Mouse (Mus musculus): Measurements from ENCODE around the gene Elmo1. TPM values are rescaled to one million over a fixed set of nuclear protein-coding genes. Genes with fewer than 3 reads are reported as not detected.

Gene Elmo1
- total RNA-seq, 2 experiments from 2014 or later, result 42.0 to 103 TPM

- ATAC-seq (replicated peaks; ENCODE audit: poor library complexity), result no peak
Observed at GRCm38 (mm10) chr13:20250069-20250668, 159.8 kb downstream of the Elmo1 start.

GRCm38 (mm10) chr13:20254911-20255310 lies 164.5 kb downstream of the Elmo1 start:
- no peak for ATAC-seq (replicated peaks; ENCODE audit: poor library complexity)

DNA sequence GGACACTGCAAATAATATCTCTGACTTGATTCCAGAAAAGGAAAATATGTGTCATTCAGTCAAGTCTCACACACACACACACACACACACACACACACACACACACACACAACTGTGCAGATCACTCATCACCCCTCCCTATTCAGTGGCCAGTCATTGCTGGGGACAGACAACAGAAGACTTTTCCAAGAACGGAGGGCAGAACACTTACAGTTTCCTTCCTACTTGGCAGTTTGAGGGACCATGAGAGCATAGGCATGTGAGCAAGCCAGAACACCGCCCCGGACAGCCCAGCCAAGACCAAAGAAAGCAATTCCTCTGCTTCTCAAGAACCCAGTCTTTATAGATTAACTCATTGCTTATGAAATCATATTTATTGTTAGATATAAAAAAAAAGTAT lies 165.0 kb downstream of the Elmo1 start:
- no peak for ATAC-seq (replicated peaks; ENCODE audit: poor library complexity)

DNA sequence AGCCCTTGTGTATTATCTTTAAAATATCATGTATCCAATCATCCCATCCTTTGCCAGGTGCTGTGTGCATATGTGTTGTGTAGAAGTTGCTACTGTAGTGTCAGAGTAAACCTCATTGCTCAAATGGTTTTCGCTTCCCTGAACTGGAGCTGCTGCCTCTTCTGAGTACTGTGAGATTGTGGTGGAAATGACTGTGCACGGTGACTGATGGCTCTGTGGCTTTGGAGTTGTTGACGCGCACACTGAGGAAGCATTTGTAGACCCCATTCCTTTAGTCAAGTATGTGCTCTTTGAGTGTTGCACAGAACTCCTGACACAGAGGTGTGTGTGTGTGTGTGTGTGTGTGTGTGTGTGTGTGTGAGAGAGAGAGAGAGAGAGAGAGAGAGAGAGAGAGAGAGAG lies 166.2 kb downstream of the Elmo1 start:
- 0 out of 2 replicates have a peak, but pooled peaks have one; percentile 26 for ATAC-seq (replicated peaks; ENCODE audit: poor library complexity)

- no peak for ATAC-seq (replicated peaks; ENCODE audit: poor library complexity)
Observed at GRCm38 (mm10) chr13:20257562-20258525, 167.4 kb downstream of the Elmo1 start.

DNA sequence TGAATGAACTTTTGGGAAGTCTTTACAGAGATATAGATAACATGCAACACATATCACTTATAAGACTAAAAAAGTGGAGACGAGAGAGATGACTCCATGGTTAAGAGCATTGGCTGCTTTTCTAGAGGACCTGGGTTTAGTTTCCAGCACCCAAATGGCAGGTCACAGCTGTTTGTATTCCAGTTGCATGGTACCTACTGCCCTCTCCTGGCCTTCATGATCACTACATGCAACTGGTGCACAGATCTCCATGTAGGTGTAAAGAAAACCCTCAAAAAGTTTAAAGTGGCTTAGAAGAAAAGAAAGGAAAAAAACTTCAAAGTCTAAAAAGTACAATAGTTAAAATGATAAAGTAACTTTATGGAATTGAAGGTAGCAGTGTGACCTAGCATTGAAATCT lies 172.8 kb downstream of the Elmo1 start:
- no peak for ATAC-seq (replicated peaks; ENCODE audit: poor library complexity)

DNA sequence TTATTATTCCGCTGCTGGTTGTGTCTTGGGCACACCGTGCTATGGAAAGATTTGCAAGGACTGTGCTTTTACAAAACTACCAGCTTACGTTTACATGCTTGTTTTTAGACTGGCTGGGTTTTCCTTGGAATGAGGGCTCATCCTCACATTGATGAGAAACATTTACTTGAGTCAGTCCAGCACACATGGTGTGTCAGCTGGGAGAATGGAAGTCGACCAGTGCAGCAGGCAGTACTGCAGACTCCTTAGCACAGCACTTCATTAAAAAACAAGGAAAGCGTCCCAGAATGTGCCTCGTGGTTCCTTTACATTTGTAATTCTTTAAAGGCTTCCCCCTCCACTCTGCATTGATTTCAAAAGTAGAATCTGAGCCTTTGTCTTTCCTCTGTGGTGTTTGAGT lies 179.8 kb downstream of the Elmo1 start:
- no peak for ATAC-seq (replicated peaks; ENCODE audit: poor library complexity)

GRCm38 (mm10) chr13:20271799-20272198 lies 181.4 kb downstream of the Elmo1 start:
- ATAC-seq (replicated peaks; ENCODE audit: poor library complexity), result no peak

DNA sequence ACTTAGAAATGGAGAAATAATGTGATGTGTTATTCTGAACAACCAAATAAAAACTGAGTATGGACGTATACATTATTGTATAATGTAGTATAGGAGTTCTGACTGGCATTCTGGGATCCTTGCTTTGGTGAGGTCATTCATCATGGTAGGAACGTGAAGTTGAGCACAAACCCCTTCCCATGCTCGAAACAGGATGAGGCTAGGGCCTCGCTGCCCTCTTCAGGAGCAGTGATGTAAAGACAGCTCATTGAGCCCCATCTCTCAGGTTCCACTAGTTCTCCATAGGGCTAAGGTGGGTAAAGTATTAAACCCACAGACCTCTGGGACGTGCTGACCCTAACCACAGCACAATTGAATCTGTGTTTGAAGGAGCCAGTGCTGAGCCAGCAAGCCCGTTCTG lies 182.2 kb downstream of the Elmo1 start:
- ATAC-seq (replicated peaks; ENCODE audit: poor library complexity), result peak; percentile 70

- no peak for ATAC-seq (replicated peaks; ENCODE audit: poor library complexity)
Observed at GRCm38 (mm10) chr13:20279889-20280288, 189.5 kb downstream of the Elmo1 start.

- no peak for ATAC-seq (replicated peaks; ENCODE audit: poor library complexity)
Observed at GRCm38 (mm10) chr13:20283891-20284290, 193.5 kb downstream of the Elmo1 start.

- peak; percentile 65 for ATAC-seq (replicated peaks; ENCODE audit: poor library complexity)
Observed at GRCm38 (mm10) chr13:20286680-20287079, 196.3 kb downstream of the Elmo1 start.

DNA sequence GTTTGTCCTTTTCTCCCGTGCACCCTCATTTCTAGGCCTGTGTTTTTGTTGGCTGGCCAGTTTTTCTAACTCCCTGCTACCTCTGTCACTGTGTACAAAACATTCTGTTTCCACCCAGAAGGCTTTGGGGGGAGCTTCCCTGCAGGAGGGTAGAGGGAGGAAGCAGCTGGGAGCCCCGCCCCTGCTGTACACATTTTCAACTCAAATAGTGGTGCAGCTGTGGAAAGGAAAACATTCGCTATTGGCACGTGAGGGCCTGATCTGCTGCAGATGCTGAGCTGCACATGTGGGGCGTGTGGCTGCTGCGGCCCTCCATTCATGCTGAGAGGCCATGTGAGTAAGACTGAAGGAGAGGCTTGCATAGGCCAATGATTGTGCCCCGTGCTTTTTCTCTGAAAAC lies 198.0 kb downstream of the Elmo1 start:
- no peak for ATAC-seq (replicated peaks; ENCODE audit: poor library complexity)

DNA sequence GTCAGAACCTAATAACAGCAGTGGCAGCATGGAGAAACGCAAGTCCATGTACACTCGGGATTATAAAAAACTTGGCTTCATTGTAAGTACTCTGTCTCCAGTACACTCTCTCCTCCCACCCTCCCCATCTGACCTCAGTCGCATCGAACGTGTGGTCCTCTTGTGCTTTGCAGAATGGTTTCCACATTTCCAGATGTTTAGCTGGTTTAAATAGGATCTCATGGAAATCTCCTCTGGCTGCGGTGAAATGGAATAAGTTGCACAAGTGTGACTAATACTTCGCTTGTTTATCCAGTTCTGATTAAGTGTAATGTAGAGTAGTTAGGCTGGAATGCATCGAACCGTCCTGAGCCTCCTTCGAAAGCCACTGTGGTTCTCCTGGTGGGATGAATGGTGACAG lies 200.0 kb downstream of the Elmo1 start:
- ATAC-seq (replicated peaks; ENCODE audit: poor library complexity), result no peak

DNA sequence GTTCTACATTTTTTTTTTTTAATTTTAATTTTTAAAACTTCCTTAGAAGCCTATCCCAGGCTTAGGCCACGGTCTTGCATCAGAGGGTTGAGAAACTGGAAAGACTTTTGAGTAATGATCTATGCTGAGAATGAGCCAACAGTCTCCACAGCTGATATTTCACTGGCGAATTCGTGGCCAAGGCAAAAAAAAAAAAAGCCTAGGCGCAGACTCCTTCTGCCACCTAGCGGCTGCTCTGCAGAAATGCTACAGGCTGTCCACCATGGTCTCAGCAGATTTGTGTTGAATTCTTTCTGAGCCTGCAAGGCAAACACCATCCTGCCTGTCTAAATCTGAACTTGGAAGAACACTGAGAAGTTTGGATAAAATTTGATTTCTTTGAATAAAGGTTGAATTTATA lies 202.0 kb downstream of the Elmo1 start:
- peak; percentile 93 for ATAC-seq (replicated peaks; ENCODE audit: poor library complexity)

- no peak for ATAC-seq (replicated peaks; ENCODE audit: poor library complexity)
Observed at GRCm38 (mm10) chr13:20295278-20295970, 205.0 kb downstream of the Elmo1 start.

- ATAC-seq (replicated peaks; ENCODE audit: poor library complexity), result peak; percentile 87
Observed at GRCm38 (mm10) chr13:20297841-20298240, 207.4 kb downstream of the Elmo1 start.

DNA sequence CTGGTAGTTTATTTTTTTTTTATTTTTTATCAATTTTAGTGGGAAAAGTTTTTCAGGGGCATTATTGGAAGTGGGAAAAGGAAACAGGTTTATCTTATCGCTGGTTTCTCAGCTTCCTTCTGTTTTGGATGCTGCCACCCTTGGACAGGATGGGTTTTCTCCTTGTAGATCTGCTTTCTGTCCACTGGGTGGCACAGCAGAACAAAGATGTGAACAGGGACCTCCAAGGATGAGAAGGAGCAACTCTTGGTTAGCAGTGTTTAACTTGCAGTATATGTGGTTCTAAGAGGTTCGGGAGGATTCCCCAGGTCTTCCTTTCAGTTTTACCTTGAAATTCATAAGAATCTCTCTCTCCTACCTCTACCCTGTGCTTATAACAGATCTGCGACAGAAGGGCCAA lies 209.0 kb downstream of the Elmo1 start:
- peak; percentile 81 for ATAC-seq (replicated peaks; ENCODE audit: poor library complexity)

- ATAC-seq (replicated peaks; ENCODE audit: poor library complexity), result no peak
Observed at GRCm38 (mm10) chr13:20300052-20300564, 209.7 kb downstream of the Elmo1 start.

- no peak for ATAC-seq (replicated peaks; ENCODE audit: poor library complexity)
Observed at GRCm38 (mm10) chr13:20300626-20301025, 210.2 kb downstream of the Elmo1 start.

GRCm38 (mm10) chr13:20301760-20302159 lies 211.4 kb downstream of the Elmo1 start:
- no peak for ATAC-seq (replicated peaks; ENCODE audit: poor library complexity)

Measured in megakaryocyte progenitor cell, adult 5-6 weeks (primary cell).